Mouse (Mus musculus): ENCODE measurements around the gene Errfi1. TPM values are rescaled to one million over a fixed set of nuclear protein-coding genes. Genes with fewer than 3 reads are reported as not detected.

The Errfi1 gene
- total RNA-seq (2012; rRNA removed) (2.1 and 2.3 TPM in 2 replicates), polyA plus RNA-seq (2012; ENCODE audit: insufficient read depth in 1 of 2, insufficient read length in 2 of 2, low read depth in 1 of 2, low replicate concordance in 2 of 2, missing spikeins in 1 of 2) (1 to 10 TPM in 1 of 2 experiments, not detected in 1; 2.7 TPM)

DNA sequence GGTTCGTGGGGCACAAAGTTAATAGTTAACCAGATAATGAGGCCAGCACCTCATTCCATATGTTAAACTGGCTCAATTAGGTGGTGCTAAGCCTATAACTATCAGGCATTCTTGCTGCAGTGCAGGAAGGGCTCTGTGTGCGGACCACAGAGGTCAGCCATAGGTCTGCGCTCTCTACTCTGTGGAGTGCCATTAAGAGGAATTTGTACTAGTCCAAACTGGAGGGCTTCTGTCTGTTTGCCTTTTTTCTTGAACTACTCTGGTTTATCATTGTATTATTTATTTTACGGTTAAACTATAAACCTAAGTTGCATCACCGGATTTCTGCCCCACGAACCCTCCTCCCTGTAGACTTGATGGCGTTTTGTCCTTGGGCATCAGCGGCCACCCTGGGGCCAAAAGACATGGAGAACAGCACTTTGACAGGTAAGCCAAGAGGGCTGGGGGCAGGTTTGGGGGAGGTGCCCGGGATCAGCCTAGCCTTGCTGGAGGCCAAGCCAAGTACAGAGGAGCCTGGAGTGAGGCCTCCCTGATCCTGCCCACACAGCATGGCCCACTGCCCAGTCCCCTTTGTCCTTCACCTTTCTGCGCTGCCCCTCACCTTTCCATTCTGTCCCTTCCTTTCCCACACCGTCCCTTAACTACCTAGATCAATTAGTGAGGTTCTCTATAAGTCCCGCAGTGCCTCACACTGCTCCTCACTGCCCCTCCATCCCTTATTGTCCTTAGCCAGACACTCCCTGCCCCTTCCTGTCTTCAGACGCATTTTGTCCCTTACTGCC is at the start of gene Errfi1:
TSS of gene Errfi1 (plus strand) at position 240 of the 782 bp plus-strand sequence.
- H3K27ac ChIP-seq (ENCODE audit: control insufficient read depth, low read depth, low read length), result no peak within 1 kb of the TSS
- H3K36me3 ChIP-seq (ENCODE audit: control insufficient read depth in 1 of 2, insufficient read depth in 2 of 2, low read length in 2 of 2), result no peaks in the 10 kb centered on the region; a peak in 1 of 4 replicates
- H3K9me3 ChIP-seq (replicated peaks; ENCODE audit: insufficient read depth, low read length), result no peaks in the 10 kb centered on the region
- H3K4me3 ChIP-seq (ENCODE audit: control insufficient read depth in 1 of 2, insufficient read depth in 1 of 2, low read depth in 2 of 2, low read length in 2 of 2), result no peak within 1 kb of the TSS
- H3K79me2 ChIP-seq (ENCODE audit: control insufficient read depth, insufficient read depth, low read length, poor library complexity), result no peaks in the 10 kb centered on the region
- TF ChIP-seq POLR2AphosphoS2 (IDR thresholded peaks at IDR 0.05; ENCODE audit: low read length) (no peak), USF2 (IDR thresholded peaks at IDR 0.05; ENCODE audit: borderline replicate concordance in 1 of 2, insufficient read depth in 1 of 2, low read depth in 1 of 2, low read length in 2 of 2) (no peak), CHD2 (IDR thresholded peaks at IDR 0.05; ENCODE audit: low read length) (no peak), GABPA (IDR thresholded peaks at IDR 0.05; ENCODE audit: low read depth, low read length) (no peak), NELFE (IDR thresholded peaks at IDR 0.05; ENCODE audit: low read depth, low read length) (no peak)
- H3K4me1 ChIP-seq (ENCODE audit: control insufficient read depth in 1 of 2, insufficient read depth in 2 of 2, low read length in 2 of 2), result peaks cover 0 to 5% of the 10 kb centered on the region in 2 experiments; a peak in 1 of 4 replicates
- H3K9ac ChIP-seq (ENCODE audit: control insufficient read depth, low read depth, low read length, poor library complexity, severe bottlenecking), result no peak within 1 kb of the TSS
- no peaks in the 10 kb centered on the region for H3K27me3 ChIP-seq (ENCODE audit: control insufficient read depth in 1 of 2, insufficient read depth in 2 of 2, low read length in 2 of 2)
- DNase-seq (ENCODE audit: low read depth, low spot score), result no peak

DNA sequence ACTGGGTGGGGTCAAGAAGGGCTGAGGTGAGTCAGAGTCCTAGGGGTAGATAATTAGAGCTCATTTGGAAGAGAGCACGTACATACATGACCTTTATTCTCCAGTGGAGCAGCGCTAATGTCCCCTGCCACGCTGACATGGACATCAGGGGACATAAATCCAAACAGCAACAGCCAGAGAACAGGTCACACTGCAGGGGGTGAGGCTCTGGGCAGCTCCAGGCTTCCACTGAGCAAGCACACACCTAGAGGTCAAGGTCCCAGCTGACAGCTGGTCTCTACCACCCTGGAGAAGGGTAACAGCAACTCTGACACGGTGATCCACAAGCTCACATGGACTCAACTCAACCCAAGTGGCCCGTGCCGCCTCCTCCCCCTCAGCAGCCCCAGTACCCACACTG is 49.5 kb upstream of the Errfi1 start:
- H3K36me3 ChIP-seq (ENCODE audit: control insufficient read depth in 1 of 2, insufficient read depth in 2 of 2, low read length in 2 of 2), result peaks cover 0 to 5% of the 10 kb centered on the region in 2 experiments; a peak in 2 of 4 replicates
- H3K9me3 ChIP-seq (replicated peaks; ENCODE audit: insufficient read depth, low read length), result no peaks in the 10 kb centered on the region
- no peak overlapping the region for H3K27ac ChIP-seq (ENCODE audit: control insufficient read depth, low read depth, low read length)
- H3K4me3 ChIP-seq (ENCODE audit: control insufficient read depth in 1 of 2, insufficient read depth in 1 of 2, low read depth in 2 of 2, low read length in 2 of 2), result no peak overlapping the region
- no peak for DNase-seq (ENCODE audit: low read depth, low spot score)
- peaks cover 0 to 13% of the 10 kb centered on the region in 2 experiments; a peak in 2 of 4 replicates for H3K4me1 ChIP-seq (ENCODE audit: control insufficient read depth in 1 of 2, insufficient read depth in 2 of 2, low read length in 2 of 2)
- H3K79me2 ChIP-seq (ENCODE audit: control insufficient read depth, insufficient read depth, low read length, poor library complexity), result no peaks in the 10 kb centered on the region
- TF ChIP-seq MYB (IDR thresholded peaks at IDR 0.05; ENCODE audit: low read depth, low read length), result no peak
- TF ChIP-seq USF1 (IDR thresholded peaks at IDR 0.05; ENCODE audit: low read depth, low read length), result no peak
- TF ChIP-seq POLR2AphosphoS2 (IDR thresholded peaks at IDR 0.05; ENCODE audit: low read length), result no peak
- no peak for TF ChIP-seq JUND (IDR thresholded peaks at IDR 0.05; ENCODE audit: low read depth, low read length)
- no peak for TF ChIP-seq E2F4 (IDR thresholded peaks at IDR 0.05; ENCODE audit: borderline replicate concordance, low read depth, low read length)
- TF ChIP-seq TBP (IDR thresholded peaks at IDR 0.05; ENCODE audit: low read depth, low read length), result no peak
- no peak for TF ChIP-seq MAFK (IDR thresholded peaks at IDR 0.05; ENCODE audit: borderline replicate concordance, low read depth, low read length)
- no peak for TF ChIP-seq ETS1 (IDR thresholded peaks at IDR 0.05; ENCODE audit: low read depth, low read length)
- TF ChIP-seq GABPA (IDR thresholded peaks at IDR 0.05; ENCODE audit: low read depth, low read length), result no peak
- no peak for TF ChIP-seq ZNF384 (IDR thresholded peaks at IDR 0.05; ENCODE audit: low read depth, low read length)
- TF ChIP-seq TAL1 (IDR thresholded peaks at IDR 0.05; ENCODE audit: low read length), result no peak
- TF ChIP-seq ELF1 (IDR thresholded peaks at IDR 0.05; ENCODE audit: low read depth, low read length), result no peak
- TF ChIP-seq CHD2 (IDR thresholded peaks at IDR 0.05; ENCODE audit: low read length), result no peak
- TF ChIP-seq HCFC1 (IDR thresholded peaks at IDR 0.05; ENCODE audit: low read depth, low read length), result no peak
- no peaks in the 10 kb centered on the region; a peak in 1 of 4 replicates for H3K27me3 ChIP-seq (ENCODE audit: control insufficient read depth in 1 of 2, insufficient read depth in 2 of 2, low read length in 2 of 2)
- H3K9ac ChIP-seq (ENCODE audit: control insufficient read depth, low read depth, low read length, poor library complexity, severe bottlenecking), result no peak overlapping the region
